Mouse (Mus musculus): Measurements from ENCODE around the gene Camk2g. TPM values are rescaled to one million over a fixed set of nuclear protein-coding genes. Genes with fewer than 3 reads are reported as not detected.

The Camk2g gene
- polyA plus RNA-seq, 1 experiment = 287 TPM

DNA sequence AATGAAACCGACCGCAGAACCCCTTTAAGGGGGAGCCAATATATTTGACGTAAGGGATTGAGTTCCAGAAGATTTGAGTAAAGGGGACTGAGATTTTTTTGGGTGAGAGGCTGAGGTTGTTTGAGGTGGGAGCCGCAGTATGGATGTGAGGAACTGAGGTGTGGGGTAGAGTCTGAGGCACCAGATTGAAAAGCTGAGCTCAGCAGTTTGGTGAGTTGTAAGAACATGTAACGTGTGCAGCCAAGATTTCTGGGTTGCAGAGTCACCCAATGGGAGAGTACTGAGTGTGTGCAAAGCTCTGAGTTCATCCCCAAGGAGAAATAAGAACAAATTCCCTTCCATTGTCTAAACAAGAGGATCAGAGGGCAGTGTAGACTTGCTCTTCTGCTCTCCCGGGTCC lies 4.4 kb upstream of the Camk2g start:
- H3K4me1 ChIP-seq (ENCODE audit: control insufficient read depth, insufficient read depth, low read length) = no peaks in the 10 kb centered on the region
- TF ChIP-seq CTCF (IDR thresholded peaks at IDR 0.05; ENCODE audit: extremely low read depth, insufficient read depth, low read length) (no peak), POLR2A (IDR thresholded peaks at IDR 0.05; ENCODE audit: extremely low read depth, insufficient read depth, low read length) (no peak)
- no peak overlapping the region for H3K27ac ChIP-seq (ENCODE audit: insufficient read depth, low read length)
- no peak overlapping the region for H3K4me3 ChIP-seq (ENCODE audit: insufficient read depth, low read length)

DNA sequence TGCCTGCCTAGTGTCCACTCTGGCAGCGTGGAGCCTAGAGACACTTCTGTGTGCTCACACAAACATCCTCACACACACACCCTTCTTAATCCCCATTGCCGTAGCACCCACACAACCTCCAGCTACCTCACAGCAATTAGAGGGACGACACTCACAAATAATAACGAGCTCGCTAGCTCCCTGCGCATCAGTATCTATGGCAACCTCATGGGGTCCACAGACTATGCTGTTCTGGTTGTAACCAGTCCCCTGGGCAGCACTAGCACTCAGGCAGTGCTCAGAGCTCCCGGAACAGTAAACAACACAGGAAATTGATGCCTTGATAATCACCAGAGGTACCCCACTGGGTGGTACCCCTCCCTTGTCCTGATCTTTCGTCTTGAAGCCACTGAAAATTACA lies 2.8 kb upstream of the Camk2g start:
- no peak overlapping the region for H3K27ac ChIP-seq (ENCODE audit: insufficient read depth, low read length)

DNA sequence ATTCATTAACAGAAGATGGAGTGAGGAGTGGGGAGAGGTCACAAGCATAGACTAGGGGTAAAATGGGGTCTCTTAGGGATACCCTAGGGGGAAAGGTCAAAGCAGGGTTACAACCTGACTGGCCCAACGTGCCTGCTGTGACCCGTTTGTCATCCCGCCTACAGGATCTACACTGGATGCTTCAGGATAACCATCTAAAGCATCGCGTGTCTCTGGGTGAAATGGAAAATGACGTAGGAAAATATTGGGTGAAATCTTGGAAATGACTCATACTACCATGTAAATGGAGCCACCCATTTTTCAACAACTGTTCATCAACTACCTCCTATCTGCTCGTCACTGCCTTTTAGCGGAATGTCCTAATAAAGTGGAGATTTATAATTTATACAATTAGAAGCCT lies 2.3 kb upstream of the Camk2g start:
- H3K27ac ChIP-seq (ENCODE audit: insufficient read depth, low read length) = no peak overlapping the region
- no peak for TF ChIP-seq CTCF (IDR thresholded peaks at IDR 0.05; ENCODE audit: extremely low read depth, insufficient read depth, low read length)
- TF ChIP-seq POLR2A (IDR thresholded peaks at IDR 0.05; ENCODE audit: extremely low read depth, insufficient read depth, low read length) = no peak
- 0 out of 2 replicates have a peak, but pooled peaks cover 4% of the 10 kb centered on the region for H3K4me1 ChIP-seq (ENCODE audit: control insufficient read depth, insufficient read depth, low read length)
- H3K4me3 ChIP-seq (ENCODE audit: insufficient read depth, low read length) = no peak overlapping the region

More for the DNA sequence above, 2.8 kb upstream of the Camk2g start:
- no peak overlapping the region for H3K4me3 ChIP-seq (ENCODE audit: insufficient read depth, low read length)
- TF ChIP-seq CTCF (IDR thresholded peaks at IDR 0.05; ENCODE audit: extremely low read depth, insufficient read depth, low read length) = no peak
- TF ChIP-seq POLR2A (IDR thresholded peaks at IDR 0.05; ENCODE audit: extremely low read depth, insufficient read depth, low read length) = no peak
- H3K4me1 ChIP-seq (ENCODE audit: control insufficient read depth, insufficient read depth, low read length) = 0 out of 2 replicates have a peak, but pooled peaks cover under 1% of the 10 kb centered on the region

DNA sequence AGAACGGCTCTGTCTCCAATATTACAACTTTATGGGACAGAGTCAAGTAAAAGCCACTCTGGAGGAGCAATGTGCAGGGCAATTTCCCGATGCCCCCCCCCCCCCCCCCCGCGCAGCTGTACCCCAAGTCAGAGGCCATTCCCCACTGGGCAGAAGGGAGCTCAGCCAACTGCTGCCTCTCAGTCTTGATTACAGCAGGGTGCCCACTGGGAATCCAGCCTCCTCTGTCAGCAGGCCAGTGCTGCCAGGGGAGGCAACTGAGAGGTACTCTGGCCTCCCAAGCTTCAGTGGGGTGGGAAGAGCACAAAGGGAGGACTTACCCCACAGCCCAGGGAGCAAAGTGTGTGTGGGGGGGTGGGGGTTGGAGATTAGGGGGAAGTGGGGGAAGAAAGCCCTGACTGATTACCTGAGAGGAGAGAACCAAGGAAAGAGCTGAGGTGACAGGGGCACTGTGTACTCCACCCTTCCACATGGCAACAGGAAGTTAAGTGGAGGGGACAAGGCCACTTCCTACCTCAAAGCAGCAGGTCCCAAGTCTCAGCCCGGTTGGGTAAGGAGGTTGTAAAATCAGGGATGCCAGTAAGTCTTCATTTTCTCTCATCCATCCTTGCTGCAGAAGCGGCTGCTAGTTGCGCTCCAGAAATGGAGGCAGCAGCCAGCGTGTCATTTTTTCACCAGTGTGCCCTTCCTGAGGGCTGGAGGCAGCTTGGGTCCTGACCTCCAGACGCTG lies 1.7 kb upstream of the Camk2g start:
- TF ChIP-seq POLR2A (IDR thresholded peaks at IDR 0.05; ENCODE audit: extremely low read depth, insufficient read depth, low read length) = no peak
- no peak for TF ChIP-seq CTCF (IDR thresholded peaks at IDR 0.05; ENCODE audit: extremely low read depth, insufficient read depth, low read length)
- 0 out of 2 replicates have a peak, but pooled peaks cover 7% of the 10 kb centered on the region for H3K4me1 ChIP-seq (ENCODE audit: control insufficient read depth, insufficient read depth, low read length)
- no peak overlapping the region for H3K27ac ChIP-seq (ENCODE audit: insufficient read depth, low read length)

DNA sequence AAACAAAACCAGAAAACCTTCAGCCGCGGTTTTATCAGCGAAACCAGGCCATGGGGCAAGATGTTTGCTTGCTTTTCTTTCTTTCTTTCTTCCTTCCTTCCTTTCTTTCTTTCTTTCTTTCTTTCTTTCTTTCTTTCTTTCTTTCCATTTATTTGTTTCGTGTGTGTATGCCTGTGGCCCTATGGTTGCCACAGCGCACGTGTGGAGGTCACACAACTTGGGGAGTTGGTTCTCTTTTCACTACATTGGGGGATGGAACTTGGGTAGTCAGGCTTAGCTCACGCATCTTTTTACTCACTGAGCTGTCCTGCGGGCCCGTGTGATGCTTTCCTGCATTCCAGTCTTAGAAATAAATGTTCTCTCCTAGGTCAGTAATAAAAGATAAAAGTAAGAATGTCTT lies 701 bp upstream of the Camk2g start:
- H3K4me3 ChIP-seq (ENCODE audit: insufficient read depth, low read length) = peak overlapping the region; percentile 48
- no peak for TF ChIP-seq POLR2A (IDR thresholded peaks at IDR 0.05; ENCODE audit: extremely low read depth, insufficient read depth, low read length)
- TF ChIP-seq CTCF (IDR thresholded peaks at IDR 0.05; ENCODE audit: extremely low read depth, insufficient read depth, low read length) = no peak
- H3K27ac ChIP-seq (ENCODE audit: insufficient read depth, low read length) = no peak overlapping the region
- H3K4me1 ChIP-seq (ENCODE audit: control insufficient read depth, insufficient read depth, low read length) = peaks cover 11% of the 10 kb centered on the region; the same call in 1 of the 2 replicates

More for the DNA sequence above, 1.7 kb upstream of the Camk2g start:
- no peak overlapping the region for H3K4me3 ChIP-seq (ENCODE audit: insufficient read depth, low read length)

DNA sequence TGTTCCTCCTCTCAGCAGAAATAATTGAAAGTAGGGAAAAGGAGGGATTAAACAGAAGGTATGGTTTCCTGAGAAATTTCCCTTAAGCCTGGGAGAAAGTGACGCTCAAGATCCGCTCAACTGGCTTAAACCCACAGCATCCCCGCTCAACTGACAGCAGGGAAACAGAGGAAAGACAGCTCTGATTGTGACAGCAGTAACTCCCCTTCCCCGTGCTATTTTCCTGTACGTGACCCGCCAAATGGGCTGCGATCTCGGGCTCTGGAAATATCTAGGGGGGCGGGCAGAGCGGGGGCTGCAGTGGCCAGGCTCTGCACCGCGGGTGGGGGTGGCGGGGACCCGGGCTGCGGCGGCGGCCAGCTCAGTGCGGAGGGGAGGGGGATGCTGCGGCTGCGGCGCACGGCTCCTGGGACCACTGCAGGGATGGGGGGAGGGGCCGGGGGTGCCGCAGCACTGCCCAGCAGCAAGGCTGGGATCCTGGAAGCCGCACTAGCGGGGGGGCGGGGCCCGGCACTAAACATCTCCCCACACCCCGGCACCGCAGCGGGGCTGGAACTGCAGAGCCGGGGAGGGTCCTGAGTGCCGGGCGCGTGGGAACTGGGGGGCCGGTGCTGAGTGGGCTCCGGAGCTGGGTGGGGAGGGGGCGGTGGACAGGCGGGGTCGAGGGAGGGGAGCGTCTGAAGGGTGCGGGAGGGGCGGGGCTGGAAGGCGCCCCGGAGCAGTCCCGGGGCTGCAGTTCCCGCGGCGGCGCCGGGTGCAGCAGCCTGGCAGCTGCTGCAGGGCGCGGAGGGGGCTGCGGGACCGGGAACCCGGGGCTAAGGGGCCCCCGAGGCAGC lies 748 bp downstream of the Camk2g start:
- peaks cover 11% of the 10 kb centered on the region; the same call in 1 of the 2 replicates for H3K4me1 ChIP-seq (ENCODE audit: control insufficient read depth, insufficient read depth, low read length)
- TF ChIP-seq CTCF (IDR thresholded peaks at IDR 0.05; ENCODE audit: extremely low read depth, insufficient read depth, low read length) (no peak), POLR2A (IDR thresholded peaks at IDR 0.05; ENCODE audit: extremely low read depth, insufficient read depth, low read length) (no peak)
- H3K27ac ChIP-seq (ENCODE audit: insufficient read depth, low read length) = 0 out of 2 replicates have a peak overlapping the region, but pooled peaks have one; percentile 13
- H3K4me3 ChIP-seq (ENCODE audit: insufficient read depth, low read length) = peak overlapping the region; percentile 48

DNA sequence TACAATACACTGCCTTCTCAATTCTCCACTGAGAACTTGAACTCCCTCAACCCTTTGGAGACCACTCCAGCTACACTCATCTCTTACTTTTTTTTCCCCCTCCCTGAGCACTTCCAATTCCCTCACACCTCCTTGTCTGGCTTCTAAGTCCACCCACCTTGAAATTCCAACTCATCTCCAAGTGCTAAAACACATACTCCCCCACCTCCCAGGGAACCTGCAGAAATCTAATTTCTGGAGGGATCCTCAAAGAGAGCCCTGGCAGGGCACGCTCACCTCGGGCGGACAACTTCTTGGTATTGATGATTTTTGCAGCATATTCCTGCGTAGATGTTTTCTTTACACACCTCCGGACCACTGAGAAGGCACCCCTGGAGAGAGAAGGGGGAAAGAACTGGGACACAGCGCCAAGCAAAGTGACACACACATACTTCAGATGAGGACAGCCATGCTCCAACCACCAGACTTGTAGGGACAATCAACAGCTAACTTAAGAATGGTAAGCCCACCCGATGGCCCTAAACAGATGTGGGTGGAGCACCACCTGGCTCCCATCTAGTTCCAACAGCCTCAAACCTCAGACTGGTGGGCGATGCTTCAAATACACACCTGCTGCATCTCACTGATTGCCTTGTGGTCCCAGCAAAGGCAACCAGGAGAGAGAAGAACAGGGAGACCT lies 1.5 kb downstream of the Camk2g start:
- H3K27ac ChIP-seq (ENCODE audit: insufficient read depth, low read length) = peak overlapping the region; percentile 13; the same call in 1 of the 2 replicates
- H3K4me3 ChIP-seq (ENCODE audit: insufficient read depth, low read length) = peak overlapping the region; percentile 48
- peaks cover 11% of the 10 kb centered on the region; the same call in 1 of the 2 replicates for H3K4me1 ChIP-seq (ENCODE audit: control insufficient read depth, insufficient read depth, low read length)
- no peak for TF ChIP-seq POLR2A (IDR thresholded peaks at IDR 0.05; ENCODE audit: extremely low read depth, insufficient read depth, low read length)
- TF ChIP-seq CTCF (IDR thresholded peaks at IDR 0.05; ENCODE audit: extremely low read depth, insufficient read depth, low read length) = no peak

DNA sequence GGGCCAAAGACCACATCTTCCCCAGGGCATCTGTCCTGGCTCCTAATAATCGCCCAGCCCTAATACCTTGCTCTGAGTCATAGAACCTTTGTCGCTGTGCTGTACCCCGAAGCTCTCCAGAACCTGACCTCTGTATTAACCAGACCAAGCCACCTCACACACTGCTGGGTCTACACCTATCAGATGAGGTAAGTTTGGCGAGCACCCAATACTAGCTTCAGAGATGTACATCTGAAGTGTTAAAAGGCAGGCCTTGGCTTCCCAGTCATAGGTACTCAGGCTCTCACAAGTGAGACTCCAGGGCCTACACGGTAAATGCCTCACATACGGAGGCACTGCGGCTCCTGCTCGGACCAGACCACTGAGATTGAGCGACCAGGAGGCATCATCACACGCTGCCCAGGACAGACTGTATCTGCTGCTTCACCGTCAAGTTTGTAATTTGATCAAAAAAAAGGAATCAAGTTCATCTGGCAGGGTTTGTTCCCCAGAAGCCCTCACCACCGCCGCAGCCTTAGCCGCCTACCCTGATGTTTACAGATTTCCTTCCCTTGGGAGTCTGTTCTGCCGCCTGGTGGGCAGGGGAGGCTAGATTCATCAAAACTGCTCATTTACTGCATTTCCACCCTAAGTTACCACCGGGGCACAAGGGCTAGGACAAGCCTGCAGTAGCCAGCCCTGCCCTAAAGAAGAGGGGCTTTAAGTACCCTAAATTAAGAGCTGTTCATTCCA lies 2.2 kb downstream of the Camk2g start:
- TF ChIP-seq CTCF (IDR thresholded peaks at IDR 0.05; ENCODE audit: extremely low read depth, insufficient read depth, low read length) (peak; percentile 45), POLR2A (IDR thresholded peaks at IDR 0.05; ENCODE audit: extremely low read depth, insufficient read depth, low read length) (no peak)
- peak overlapping the region; percentile 48 for H3K4me3 ChIP-seq (ENCODE audit: insufficient read depth, low read length)
- H3K27ac ChIP-seq (ENCODE audit: insufficient read depth, low read length) = peak overlapping the region; percentile 62
- H3K4me1 ChIP-seq (ENCODE audit: control insufficient read depth, insufficient read depth, low read length) = peaks cover 13% of the 10 kb centered on the region

All from cortical plate, adult 2 months (tissue).